Mouse (Mus musculus): ENCODE data around the gene Rpp21. TPM values are rescaled to one million over a fixed set of nuclear protein-coding genes. Genes with fewer than 3 reads are reported as not detected.

The Rpp21 gene
- total RNA-seq (2021), result 10 to 100 TPM; 44.5 to 45.1 TPM
- long read RNA-seq, experiment 1, transcript Rpp21-201 (5 exons, 729 nt), result major isoform, 12 of 22 reads
- long read RNA-seq, experiment 1, partial matches to known transcripts, result 2 of 22 reads
- long read RNA-seq, experiment 1, other reads (novel, unspliced or antisense), result 5 of 22 reads
- long read RNA-seq, experiment 2, transcript Rpp21-201 (5 exons, 729 nt), result major isoform, 13 of 28 reads
- long read RNA-seq, experiment 2, partial matches to known transcripts, result 5 of 28 reads
- long read RNA-seq, experiment 2, other reads (novel, unspliced or antisense), result 6 of 28 reads

DNA sequence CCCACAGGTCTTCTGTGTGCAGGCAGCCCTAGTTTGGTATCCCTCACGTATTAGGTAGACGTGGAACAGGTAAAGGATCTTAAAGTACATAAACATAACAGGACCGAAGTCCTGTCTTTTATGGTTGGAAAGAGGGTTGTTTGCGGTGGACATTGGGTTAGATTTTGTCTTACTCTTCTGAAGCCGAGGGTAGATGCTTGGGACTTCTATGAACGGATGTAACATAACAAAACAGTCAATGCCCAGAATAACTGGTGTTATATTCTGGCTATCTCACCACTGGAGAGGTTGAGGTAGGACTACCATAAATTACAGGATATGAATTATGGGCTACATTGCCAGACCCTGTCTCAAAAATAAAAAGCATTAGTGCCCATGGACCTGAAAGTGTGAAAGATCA, at the start of gene Rpp21:
Gene Rpp21, minus strand, starts transcription at position 101 of the 400 bp plus-strand sequence.
- no peak for DNase-seq (ENCODE audit: extremely low spot score in 1 of 2, low spot score in 2 of 2)
- peak within 1 kb of the TSS; percentile 97 for H3K4me3 ChIP-seq
- H3K27ac ChIP-seq, result peak within 1 kb of the TSS; percentile 95
- no peak for TF ChIP-seq CTCF (IDR thresholded peaks at IDR 0.05)
- intact Hi-C loops (cut with DNase I), result loop anchor here (1.0 kb wide), 1 partner anchor 13 kb away; no protein-coding TSS in a partner anchor

DNA sequence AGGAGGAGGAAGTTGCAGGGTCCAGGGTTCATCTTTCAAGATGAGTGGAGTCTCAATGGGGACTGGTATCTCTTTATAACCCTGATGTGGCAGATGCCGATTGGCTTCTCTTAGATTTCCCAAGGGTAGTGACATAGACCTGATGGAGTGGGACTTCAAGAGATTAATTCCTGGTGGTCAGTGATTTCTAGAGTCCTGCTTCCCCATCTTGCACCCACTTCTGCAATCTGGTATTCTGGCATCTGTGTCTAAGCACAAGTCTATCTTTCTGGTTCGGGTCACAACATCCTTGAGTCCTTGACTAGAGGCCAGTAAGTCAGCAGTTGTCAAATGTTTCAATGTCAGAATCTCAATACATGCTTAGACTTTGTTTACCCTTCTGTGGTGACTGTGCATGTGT, 28.5 kb upstream of the Rpp21 start, which contains the start of gene H2-M10.2:
Gene H2-M10.2, minus strand, starts transcription at position 101 of the 400 bp plus-strand sequence.
- intact Hi-C loops (cut with DNase I), result no loop called here
- H3K27ac ChIP-seq, result no peak within 1 kb of the TSS
- no peak for DNase-seq (ENCODE audit: extremely low spot score in 1 of 2, low spot score in 2 of 2)
- H3K4me3 ChIP-seq, result no peak within 1 kb of the TSS
- no peak for TF ChIP-seq CTCF (IDR thresholded peaks at IDR 0.05)

DNA sequence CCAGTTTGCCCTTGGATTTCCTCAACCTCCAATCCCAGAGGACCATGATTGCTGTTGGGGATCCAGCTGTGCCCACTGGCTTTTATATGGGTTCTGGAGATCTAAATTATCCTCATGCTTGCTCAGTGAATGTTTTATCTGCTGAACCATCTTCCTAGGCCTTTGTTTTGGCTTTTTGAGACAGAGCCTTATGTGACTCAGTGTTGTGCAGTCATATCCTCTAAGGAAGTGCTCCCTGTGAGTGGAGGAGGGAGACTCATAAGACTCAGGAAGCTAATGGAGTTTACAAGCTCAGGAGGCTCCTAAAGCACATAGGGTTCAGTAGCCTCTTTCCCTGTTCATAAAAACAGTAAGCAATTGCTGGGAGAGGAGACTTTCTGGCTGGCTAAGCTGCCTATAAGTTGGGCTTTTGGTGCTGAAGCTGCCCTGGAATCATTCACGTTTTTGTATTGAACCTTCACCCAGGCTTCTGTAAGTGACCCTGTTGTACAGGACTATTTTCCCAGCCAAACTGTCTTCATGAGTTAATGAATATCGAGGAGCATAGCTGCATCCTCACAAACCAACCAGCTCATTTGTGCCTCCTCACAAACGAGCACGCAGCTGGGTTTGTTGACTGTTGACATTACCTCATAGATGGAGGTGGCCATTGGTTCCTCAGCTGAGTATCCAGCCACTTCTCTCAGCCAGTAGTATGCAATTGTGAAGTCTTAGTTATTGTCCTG, 23.8 kb upstream of the Rpp21 start:
- Histone ChIP-seq H3K4me3 (no peak overlapping the region), H3K27ac (no peak overlapping the region)
- no peak for TF ChIP-seq CTCF (IDR thresholded peaks at IDR 0.05)
- no peak for DNase-seq (ENCODE audit: extremely low spot score in 1 of 2, low spot score in 2 of 2)
- intact Hi-C loops (cut with DNase I), result no loop called here

DNA sequence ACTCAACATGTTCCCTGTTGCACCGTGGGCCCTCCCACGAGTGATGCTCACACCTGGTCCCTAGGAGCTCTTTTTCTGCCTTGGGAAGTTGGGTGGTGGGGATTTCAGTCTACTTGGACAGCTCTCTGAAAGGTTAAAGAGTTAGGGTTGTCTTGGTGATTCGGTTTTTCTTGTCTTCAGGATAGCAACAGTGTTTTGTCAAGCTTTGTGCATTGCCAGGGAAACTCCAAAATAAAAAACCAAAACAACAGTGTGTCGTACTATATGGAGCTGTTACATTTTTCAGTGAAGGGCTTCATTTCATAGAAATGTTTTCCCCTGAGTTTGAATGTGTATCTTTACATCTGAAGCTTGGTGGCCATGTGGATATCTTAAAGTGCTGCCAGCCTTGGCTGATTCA, 16.9 kb upstream of the Rpp21 start:
- no peak for DNase-seq (ENCODE audit: extremely low spot score in 1 of 2, low spot score in 2 of 2)
- intact Hi-C loops (cut with DNase I), result loop anchor here (10.0 kb wide), 1 partner anchor 770 kb away; the partner anchor contains the start of gene Gabbr1
- Histone ChIP-seq H3K27ac (no peak overlapping the region), H3K4me3 (no peak overlapping the region)
- no peak for TF ChIP-seq CTCF (IDR thresholded peaks at IDR 0.05)

DNA sequence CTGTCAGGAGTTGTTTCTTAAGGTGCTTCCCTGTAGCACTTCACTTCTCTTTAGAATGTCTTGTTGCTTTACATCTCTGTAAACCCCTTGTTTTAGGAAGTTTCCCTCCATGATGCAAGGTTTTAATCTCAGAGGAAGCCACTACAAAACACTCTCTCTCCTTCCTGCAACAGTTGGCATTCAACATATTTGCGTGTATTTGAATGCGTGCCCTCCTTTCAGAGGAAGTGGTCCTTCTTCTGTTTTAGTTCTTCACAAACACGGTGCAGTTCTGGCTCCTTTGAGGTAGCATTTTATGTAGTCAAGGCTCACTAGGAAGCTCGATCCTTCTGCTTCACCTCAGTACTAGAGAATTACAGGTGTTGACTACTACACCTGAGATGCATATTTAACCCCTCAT, 15.9 kb upstream of the Rpp21 start:
- no peak overlapping the region for H3K27ac ChIP-seq
- no peak overlapping the region for H3K4me3 ChIP-seq
- no peak for DNase-seq (ENCODE audit: extremely low spot score in 1 of 2, low spot score in 2 of 2)
- no peak for TF ChIP-seq CTCF (IDR thresholded peaks at IDR 0.05)
- intact Hi-C loops (cut with DNase I), result loop anchor here (10.0 kb wide), 1 partner anchor 771 kb away; the partner anchor contains the start of gene Gabbr1

DNA sequence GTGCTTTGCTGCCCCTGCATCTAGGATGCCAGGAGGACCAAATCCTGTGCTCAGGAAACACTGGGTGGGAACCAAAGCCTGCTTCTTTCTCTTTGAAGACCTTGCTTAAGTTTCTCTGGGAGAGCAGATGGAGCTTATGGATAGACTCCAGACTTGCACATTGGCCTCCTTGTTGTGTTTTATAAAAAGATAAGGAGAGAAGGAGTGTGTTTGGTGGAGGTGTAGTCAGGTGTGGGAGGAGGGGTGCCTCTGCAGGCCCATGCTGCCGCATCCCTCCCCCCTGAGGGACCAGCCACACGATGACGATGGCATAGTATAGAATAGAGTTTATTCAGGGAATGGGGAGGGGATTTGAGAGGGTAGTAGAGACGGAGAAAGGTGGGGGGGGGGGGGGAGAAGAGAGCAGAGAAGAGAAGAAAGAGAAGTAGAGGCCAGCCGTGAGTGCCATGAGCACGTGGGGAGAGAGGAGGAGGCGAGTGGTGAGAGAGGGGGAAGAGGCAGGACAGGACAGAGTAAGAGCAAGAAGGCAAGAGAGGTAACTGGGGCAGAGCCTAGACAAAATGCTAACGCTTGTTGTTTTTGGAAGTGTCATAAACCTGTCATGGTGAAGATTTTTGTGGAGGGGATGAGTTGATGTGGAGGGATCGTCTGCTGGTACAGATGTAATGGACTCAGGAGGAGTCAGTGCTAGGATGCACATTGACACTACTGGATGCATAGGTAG, 14.9 kb upstream of the Rpp21 start:
- no peak for TF ChIP-seq CTCF (IDR thresholded peaks at IDR 0.05)
- Histone ChIP-seq H3K27ac (no peak overlapping the region), H3K4me3 (peak overlapping the region; percentile 88)
- DNase-seq (ENCODE audit: extremely low spot score in 1 of 2, low spot score in 2 of 2), result no peak
- intact Hi-C loops (cut with DNase I), result loop anchor here (10.0 kb wide), 1 partner anchor 772 kb away; the partner anchor contains the start of gene Gabbr1

DNA sequence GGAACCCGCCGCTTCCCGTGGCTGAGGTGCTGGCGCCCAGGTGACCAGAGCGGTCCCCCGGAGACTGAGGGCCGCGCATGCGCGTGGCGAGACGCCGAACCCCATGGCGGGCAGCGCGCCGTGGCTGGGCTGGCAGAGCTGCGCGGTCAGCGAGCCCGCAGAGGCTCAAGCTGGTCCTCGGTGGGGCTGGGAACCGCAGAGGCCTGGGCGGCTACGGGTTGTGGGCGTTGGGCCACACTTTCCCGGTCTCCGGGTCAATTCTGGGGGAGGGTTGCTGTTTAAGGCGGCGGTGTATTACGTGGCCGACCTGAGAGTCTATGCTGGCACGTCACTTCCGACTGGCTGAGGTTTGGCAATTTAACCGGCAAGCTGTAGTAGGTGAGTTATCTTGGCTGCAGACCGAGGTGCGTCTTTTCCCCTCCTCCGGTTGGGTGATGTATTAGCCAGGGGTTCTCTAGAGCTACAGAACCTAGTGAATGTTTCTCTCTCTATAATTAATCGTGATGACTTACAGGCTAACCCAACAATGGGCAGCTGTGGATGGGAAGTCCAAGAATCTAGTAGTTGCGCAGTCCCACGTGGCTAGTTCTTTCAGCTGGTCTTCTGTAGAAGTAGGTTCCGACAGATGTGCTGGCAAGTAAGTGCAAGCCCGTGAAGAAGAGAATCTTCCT, 13.9 kb upstream of the Rpp21 start, which contains the start of gene Trim39:
Gene Trim39, minus strand, starts transcription at position 662 of the 671 bp plus-strand sequence.
- Histone ChIP-seq H3K4me3 (peak within 1 kb of the TSS; percentile 88), H3K27ac (peak within 1 kb of the TSS; percentile 99)
- no peak for TF ChIP-seq CTCF (IDR thresholded peaks at IDR 0.05)
- DNase-seq (ENCODE audit: extremely low spot score in 1 of 2, low spot score in 2 of 2), result no peak
- intact Hi-C loops (cut with DNase I), result loop anchor here (1.0 to 10.0 kb wide), 3 partner anchors 14 to 773 kb away; partner anchors contain the start of gene Gabbr1

DNA sequence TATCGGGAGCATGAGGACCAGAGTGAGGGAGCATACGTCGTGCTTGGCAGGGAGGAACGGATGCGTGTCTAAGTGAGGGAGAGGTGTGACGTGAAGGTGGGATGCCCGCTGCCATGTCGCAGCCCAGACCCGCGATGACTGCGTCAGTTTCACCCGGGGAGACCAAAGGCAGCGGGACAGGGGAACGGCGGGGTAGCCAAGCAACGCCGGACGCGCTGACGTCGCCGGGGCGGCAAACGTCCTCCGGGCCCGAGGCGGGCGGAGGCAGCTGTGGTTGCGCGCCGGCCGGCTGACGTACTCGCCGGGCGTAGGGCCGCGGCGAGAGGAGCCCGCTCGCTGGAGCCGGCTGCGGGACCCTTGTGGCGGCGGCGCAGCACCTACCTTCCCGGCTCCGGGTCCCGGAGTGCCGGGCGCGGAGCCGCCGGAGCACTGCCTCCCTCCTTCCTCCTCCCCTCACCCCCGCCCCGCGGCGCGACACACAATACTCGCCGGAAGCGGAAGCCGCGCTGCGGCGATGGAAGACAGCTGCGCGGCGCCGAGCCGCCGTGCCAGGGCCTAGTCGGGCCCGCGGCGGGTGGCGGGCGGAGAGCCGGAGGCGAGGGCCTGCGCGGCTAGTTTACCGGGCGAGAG, 13.2 kb upstream of the Rpp21 start:
- no peak for TF ChIP-seq CTCF (IDR thresholded peaks at IDR 0.05)
- Histone ChIP-seq H3K27ac (peak overlapping the region; percentile 99), H3K4me3 (peak overlapping the region; percentile 88)
- intact Hi-C loops (cut with DNase I), result loop anchor here (1.0 to 10.0 kb wide), 3 partner anchors 14 to 774 kb away; partner anchors contain the start of gene Gabbr1
- peak; percentile 91 for DNase-seq (ENCODE audit: extremely low spot score in 1 of 2, low spot score in 2 of 2)

DNA sequence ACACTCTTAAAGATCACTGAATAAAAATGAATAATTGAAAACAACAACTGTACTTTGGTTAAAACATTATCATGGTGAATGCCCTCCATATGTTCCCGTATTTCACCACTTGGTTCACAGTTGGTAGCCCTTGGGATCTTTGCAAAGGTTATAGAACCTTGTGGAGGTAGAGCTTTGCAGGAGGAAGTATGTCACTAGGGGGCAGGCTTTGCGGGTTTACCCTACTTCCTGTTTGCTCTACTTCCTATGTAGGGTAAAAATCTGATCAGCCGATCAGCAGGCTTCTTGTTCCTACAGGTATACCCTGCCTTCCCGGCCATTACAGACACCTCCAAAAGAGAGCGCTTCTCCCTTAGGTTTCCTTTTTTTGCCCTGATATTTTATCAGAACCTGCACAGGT, 8.0 kb upstream of the Rpp21 start:
- TF ChIP-seq CTCF (IDR thresholded peaks at IDR 0.05), result peak; percentile 34
- Histone ChIP-seq H3K4me3 (no peak overlapping the region), H3K27ac (no peak overlapping the region)
- intact Hi-C loops (cut with DNase I), result no loop called here
- no peak for DNase-seq (ENCODE audit: extremely low spot score in 1 of 2, low spot score in 2 of 2)

DNA sequence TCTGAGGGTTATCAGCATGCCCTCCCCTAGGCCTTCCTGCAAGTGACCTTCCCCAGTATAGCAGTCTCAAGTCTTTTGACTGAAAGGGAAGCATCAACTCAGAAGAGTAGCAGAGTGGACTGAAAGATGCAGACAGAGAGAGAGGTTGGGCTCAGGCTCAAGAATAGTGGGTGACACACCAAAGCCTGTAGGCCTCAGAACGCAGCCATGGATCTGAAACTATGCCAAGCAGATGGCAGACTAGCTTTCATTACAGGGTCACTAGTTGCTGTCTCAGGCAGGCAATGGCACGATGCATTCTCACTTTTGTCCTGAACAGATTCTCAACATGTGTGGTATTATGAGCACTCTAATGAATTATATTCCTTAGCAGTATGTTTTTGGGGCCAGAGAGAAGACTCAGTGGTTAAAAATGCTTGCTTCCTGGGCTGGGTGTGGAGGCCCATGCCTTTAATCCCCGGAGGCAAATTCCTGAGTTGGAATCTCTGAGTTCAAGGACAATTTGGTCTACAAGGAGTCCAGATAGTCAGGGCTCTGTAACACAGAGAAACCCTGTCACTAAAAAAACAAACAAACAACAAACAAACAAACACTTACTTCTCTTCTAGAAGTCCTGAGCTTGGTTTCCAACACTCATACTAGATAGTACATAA, 6.5 kb upstream of the Rpp21 start:
- H3K27ac ChIP-seq, result no peak overlapping the region
- DNase-seq (ENCODE audit: extremely low spot score in 1 of 2, low spot score in 2 of 2), result no peak
- no peak overlapping the region for H3K4me3 ChIP-seq
- intact Hi-C loops (cut with DNase I), result no loop called here
- no peak for TF ChIP-seq CTCF (IDR thresholded peaks at IDR 0.05)

All from left cerebral cortex, adult 2 months (tissue).